Mouse (Mus musculus) testis, postnatal 10 days (tissue): ENCODE data around the gene Polr2j.

ENCODE experiments used
- DNase-seq: peaks from one replicate; pipeline ENCODE4 v3.0.0; 2021; ENCODE audit warnings: low spot score

The Polr2j gene

DNA sequence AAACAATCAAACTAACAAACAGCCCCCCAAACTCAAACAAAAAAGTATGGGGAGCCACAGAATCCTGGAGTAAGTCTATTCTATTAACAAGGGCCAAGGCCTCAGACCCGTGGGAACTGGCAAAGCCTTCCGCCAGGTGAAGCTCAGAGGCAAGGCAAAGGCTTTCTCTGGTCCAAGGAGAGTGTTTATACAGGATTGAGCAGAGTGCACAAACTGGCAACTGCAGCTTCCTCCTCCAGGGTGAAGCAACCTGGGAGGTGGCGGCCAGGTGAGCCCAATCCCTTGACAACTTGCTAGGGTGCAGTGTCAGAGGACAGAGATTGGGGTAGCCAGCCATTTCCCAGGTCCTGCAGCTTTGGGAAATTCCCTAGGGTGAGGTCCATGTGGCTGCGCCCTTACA is 50.9 kb downstream of the Polr2j start:
- no peak for DNase-seq

- DNase-seq: no peak
Observed at GRCm38 (mm10) chr5:136168071-136168470, 51.6 kb downstream of the Polr2j start.

DNA sequence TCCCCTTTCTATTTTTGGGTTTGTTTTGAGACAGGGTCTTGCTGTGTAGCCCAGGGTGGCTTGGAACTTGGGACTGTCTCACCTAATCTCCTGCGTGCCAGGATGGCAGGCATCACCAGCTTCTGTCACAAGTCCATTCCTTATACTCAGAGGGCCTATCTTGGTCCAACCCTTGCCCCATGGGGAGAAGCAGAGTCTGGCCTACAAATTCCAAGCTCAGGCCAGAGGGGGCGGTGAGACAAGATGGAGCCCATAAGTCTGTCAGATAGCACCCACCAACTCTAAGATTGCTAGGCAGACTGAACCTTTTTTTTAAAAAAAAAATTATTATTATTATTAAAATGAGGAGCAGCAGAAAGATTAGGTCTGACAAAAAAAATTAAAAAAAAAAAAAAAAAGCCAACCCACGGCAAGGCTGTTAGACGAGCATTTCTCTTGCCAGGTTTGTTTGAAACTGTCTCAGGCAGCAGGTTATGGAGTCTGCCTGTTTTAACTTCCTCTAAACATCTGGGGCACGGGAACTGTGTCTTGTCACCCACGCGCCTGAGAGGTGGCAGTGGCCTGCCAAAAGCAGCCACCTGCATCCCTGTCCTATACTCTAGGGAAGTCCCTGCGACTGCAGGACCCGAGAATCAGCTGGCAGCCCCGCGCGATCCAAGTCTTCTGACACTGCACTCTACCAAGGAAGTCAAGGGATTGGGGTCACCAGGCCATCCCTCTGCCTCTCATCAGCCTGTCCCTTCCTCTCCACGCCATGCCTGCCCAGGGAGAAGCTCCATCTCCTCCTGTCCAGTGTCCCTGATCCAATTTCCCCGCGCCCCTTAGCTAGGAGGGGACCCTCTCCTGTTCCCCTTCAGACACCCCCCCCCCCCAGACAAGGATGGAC is 53.4 kb downstream of the Polr2j start:
- DNase-seq: no peak

DNA sequence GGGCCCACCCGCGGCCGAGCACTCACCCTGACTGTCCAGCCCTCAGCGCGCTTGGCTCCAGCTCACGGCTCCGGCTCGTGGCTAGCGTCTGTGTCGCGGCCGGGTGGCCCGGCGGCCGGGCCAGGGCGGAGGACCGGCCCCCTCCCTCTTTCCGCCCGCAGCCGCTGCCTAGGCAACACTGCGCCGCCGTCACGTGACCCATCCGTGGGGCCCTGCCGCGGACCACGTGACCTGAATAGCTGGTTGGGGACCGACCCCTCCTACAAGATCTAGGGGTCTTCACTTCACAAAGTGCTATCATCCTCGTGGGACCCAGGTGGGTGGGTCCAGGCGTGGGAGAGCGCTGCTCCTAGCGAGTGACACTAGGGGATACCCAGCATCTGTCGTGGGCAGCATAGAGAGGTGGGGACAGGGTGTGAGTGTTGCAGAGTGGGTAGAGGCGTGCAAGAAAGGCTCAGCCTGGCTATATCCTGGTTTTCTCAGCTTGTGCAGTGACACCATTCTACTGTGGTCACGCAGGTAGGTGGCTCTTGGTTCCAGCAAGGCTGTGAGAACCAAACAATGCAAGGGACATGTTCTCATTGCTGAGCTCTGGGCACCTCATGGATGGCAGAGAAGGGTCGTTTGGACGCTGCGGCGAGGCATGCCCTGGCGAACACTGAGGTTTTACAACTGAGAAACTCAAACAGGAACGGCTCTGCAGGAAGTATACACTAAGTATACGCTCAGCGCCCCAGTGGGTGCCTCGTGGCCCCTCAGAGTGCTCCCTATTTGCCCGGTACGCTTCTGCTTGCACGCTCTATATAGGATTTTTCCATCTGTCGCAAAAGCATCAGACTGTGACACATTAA is 54.3 kb downstream of the Polr2j start, which contains the start of gene Orai2:
Gene Orai2 (minus strand): TSS at position 202 of the 851 bp plus-strand sequence.
- DNase-seq: peak; percentile 87

DNA sequence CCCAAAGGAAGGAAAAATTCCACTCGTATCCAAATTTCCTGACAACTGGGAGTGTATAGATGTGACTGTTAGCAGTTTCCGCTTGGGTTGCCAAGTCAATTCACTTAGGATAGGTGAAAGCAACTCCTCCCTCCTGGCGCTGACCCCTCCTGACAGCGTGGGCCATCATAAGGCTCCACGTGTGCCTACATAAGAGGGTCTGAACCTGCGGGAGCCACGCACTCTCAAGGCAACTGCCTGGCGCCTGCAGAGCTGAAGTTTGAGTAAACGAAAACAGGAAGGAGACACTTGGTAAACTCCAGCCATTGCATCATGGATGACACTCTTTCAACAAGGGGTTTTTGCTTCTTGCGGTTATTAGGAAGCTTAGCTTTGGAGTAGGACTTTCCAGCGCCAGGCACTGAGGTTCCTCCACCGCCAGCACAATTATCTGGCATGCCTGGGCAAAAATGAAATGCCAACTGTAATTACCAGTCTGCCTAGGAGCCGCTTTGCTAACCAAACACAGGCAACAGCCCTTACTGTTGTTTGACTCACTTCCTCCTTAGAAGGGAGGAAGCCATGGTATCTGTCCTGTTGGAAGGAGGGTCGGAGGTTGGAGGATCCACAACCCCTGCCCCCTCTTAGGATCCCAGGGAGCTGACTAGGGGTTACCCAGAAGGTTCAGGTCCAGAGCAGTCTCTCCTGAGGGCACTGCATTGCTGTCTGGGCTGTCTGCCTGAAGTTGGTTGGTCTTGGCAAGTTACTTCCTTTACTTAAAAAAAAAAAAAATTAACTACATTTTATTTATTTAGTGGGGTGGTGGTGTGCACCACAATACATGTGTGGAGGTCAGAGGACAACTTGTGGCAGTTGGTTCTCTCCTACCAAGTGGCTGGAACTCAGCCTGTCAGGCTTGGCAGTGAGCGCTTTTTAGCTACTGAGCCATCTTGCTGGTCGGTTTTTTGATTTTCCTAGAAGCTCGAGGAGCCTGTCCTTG is 55.2 kb downstream of the Polr2j start:
- no peak for DNase-seq
